In the genomic region with DNA sequence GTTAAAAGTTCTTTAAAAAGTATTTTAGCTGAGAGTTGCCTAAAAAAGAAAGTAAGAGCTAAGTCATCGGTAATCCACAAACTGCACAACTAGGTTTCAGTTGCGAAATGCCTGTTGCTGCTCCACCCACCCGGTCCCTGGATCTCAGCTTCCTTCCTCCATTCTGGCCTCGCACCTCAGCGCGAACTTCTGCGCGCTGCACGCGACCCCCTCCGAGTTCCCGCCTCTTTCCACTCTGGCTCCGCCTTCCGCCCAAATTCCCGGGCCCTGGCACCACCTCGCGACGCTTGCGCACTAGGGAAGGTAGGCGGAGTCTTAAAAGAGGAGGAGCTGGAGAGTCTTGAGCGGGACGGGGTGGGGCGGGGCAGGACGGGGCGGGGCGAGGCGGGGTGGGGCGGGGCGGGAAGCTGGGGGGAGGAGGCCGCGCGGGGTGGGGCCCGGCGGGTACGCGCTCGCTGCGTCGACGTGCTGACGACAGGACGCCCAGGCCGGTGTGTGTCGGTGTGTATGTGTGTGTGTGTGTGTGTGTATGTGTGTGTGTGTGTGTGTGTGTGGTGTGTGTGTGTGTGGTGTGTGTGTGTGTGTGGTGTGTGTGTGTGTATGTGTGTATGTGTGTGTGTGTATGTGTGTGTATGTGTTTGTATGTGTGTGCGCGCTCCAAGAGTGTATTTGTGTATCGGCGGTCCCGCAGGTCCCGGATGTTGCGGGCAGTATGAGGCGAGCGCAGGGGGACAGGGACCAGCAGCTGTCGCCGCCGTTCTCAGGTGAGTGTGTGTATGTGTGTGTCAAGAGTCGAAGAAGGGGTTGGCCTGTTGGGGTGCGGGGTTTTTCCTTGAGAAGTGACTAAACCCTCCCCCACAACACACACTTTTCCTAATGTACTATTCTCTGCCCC, we compare ENCODE assay signal across 8 mouse cellular contexts. TPM values are rescaled to one million over a fixed set of nuclear protein-coding genes. Genes with fewer than 3 reads are reported as not detected.
DNase-seq lines count a peak whose midpoint lies in the region; ATAC-seq lines count a peak whose summit lies in the region.

A gene (plus strand): TSS at position 440 of the 895 bp plus-strand sequence.

- no peaks in the 10 kb centered on the region for H3K27me3 ChIP-seq in hindbrain, embryonic 15.5 days

- H3K4me3 ChIP-seq in hindbrain, embryonic 15.5 days = peak within 1 kb of the TSS; percentile 60

- H3K36me3 ChIP-seq in hindbrain, embryonic 15.5 days = no peaks in the 10 kb centered on the region

- peak within 1 kb of the TSS; percentile 88 for H3K4me2 ChIP-seq in hindbrain, embryonic 15.5 days

- peaks cover 25% of the 10 kb centered on the region for H3K4me1 ChIP-seq in hindbrain, embryonic 15.5 days (replicated peaks)

- DNase-seq in R1 (ENCODE audit: low read depth, low spot score) = peak; percentile 94
- peak; percentile 86 to 90 for DNase-seq in cerebellum, postnatal 25 days
- DNase-seq in frontal cortex, postnatal 36 days (ENCODE audit: low spot score in 2 of 2) = peak; percentile 80 to 87
- peak; percentile 76 for DNase-seq in left cerebral cortex, adult 11 months (ENCODE audit: low spot score)
- DNase-seq in lung, postnatal 4 days = peak; percentile 95 to 96
- peak; percentile 93 for DNase-seq in retina, postnatal 7 days (ENCODE audit: low read depth, low spot score)
- DNase-seq in urinary bladder, adult 2 months (ENCODE audit: low spot score) = peak; percentile 80

- H3K9me3 ChIP-seq in hindbrain, embryonic 15.5 days = no peaks in the 10 kb centered on the region

- peak; percentile 89 for ATAC-seq in hindbrain, embryonic 15.5 days (ENCODE audit: low FRiP score, low read depth)

- H3K9ac ChIP-seq in hindbrain, embryonic 15.5 days = peak within 1 kb of the TSS; percentile 73

- peak within 1 kb of the TSS; percentile 98 for H3K27ac ChIP-seq in hindbrain, embryonic 15.5 days (replicated peaks)

- 3% methylated on average over 55 of the region's 58 CpGs for WGBS in hindbrain, embryonic 15.5 days

RNA-seq across cellular contexts. Expression of the gene that starts here (rescaled TPM):
- 222 and 230 TPM in 2 replicates for polyA plus RNA-seq in hindbrain, embryonic 15.5 days (2015; fragmentation: Nextera tagmentation; extraction: Ambion mirVana)
- polyA plus RNA-seq in urinary bladder, adult 2 months (2012; rRNA removed) = 79.1 and 103 TPM in 2 replicates

Comparison
In these comparisons a context has a peak if more than half of its experiments do, and no peak if none do; other contexts are left out.
1. Peak in every context shown above with its lines: DNase-seq, ATAC-seq, H3K4me3 ChIP-seq and H3K27ac ChIP-seq.